Mouse (Mus musculus) limb, embryonic 12.5 days (tissue): Measurements from ENCODE around the gene Ube2g2. TPM values are rescaled to one million over a fixed set of nuclear protein-coding genes. Genes with fewer than 3 reads are reported as not detected.

Source experiments
- ATAC-seq: fragments of 200-750 bp; cut with Nextera tagmentation; 2 replicates; pipeline ENCODE4 v1.8.0; 2017; ENCODE audit warnings: low read depth, moderate TSS enrichment; ENCODE audit not compliant: insufficient number of reproducible peaks, insufficient read depth, low FRiP score, low TSS enrichment
- H3K27ac ChIP-seq: fragments of 300-500 bp; sonication (generic); 2 replicates; pipeline ENCODE4 v1.5.1; 2016; ENCODE audit warnings: mild to moderate bottlenecking, moderate library complexity
- H3K27me3 ChIP-seq: fragments of 300-500 bp; sonication (generic); 2 replicates; pipeline ENCODE4 v1.6.1; 2016; ENCODE audit warnings: mild to moderate bottlenecking, moderate library complexity
- H3K36me3 ChIP-seq: fragments of 300-500 bp; sonication (generic); 2 replicates; pipeline ENCODE4 v1.6.1; 2016; ENCODE audit warnings: mild to moderate bottlenecking, moderate library complexity
- H3K4me1 ChIP-seq: fragments of 300-500 bp; sonication (generic); replicated peaks from 2 replicates; pipeline ENCODE4 v1.6.1; 2016
- H3K4me2 ChIP-seq: fragments of 300-500 bp; sonication (generic); 2 replicates; pipeline ENCODE4 v1.6.1; 2016; ENCODE audit warnings: mild to moderate bottlenecking, moderate library complexity
- H3K4me3 ChIP-seq: fragments of 300-500 bp; sonication (generic); replicated peaks from 2 replicates; pipeline ENCODE4 v1.5.1; 2016; ENCODE audit warnings: mild to moderate bottlenecking
- H3K9ac ChIP-seq: fragments of 300-500 bp; sonication (generic); replicated peaks from 2 replicates; pipeline ENCODE4 v1.6.1; 2016; ENCODE audit warnings: mild to moderate bottlenecking, moderate library complexity
- H3K9me3 ChIP-seq: fragments of 300-500 bp; sonication (generic); 2 replicates; pipeline ENCODE4 v1.6.1; 2016; ENCODE audit warnings: mild to moderate bottlenecking, moderate library complexity
- WGBS: fragments of 180-500 bp; shearing (Covaris S2); methylation state at CpG from one replicate; pipeline ENCODE4 v1.1.7; 2016; 5-methylcytosine and 5-hydroxymethylcytosine counted together
- polyA plus RNA-seq: library from polyadenylated mRNA; unstranded; fragments of >200 nt; fragmentation: Nextera tagmentation; extraction: Ambion mirVana; gene quantifications from 2 replicates; pipeline ENCODE4 v1.2.1, GENCODE M21; 2016

Gene Ube2g2
- polyA plus RNA-seq, result 75.4 and 79.3 TPM in 2 replicates

- peaks cover 20% of the 10 kb centered on the region for H3K4me1 ChIP-seq
- H3K27me3 ChIP-seq, result no peaks in the 10 kb centered on the region
- H3K27ac ChIP-seq, result peak within 1 kb of the TSS; percentile 83
- under 1% methylated on average over 96 of the region's 96 CpGs for WGBS
- no peaks in the 10 kb centered on the region for H3K9me3 ChIP-seq
- H3K36me3 ChIP-seq, result peaks cover 28% of the 10 kb centered on the region
- H3K4me2 ChIP-seq, result peak within 1 kb of the TSS; percentile 67
- peak within 1 kb of the TSS; percentile 96 for H3K9ac ChIP-seq
- peak within 1 kb of the TSS; percentile 95 for H3K4me3 ChIP-seq
- peak; percentile 82 for ATAC-seq
Observed at GRCm38 (mm10) chr10:77622055-77622988, at the start of gene Ube2g2. Ube2g2 (plus strand) TSS chr10:77622275.

DNA sequence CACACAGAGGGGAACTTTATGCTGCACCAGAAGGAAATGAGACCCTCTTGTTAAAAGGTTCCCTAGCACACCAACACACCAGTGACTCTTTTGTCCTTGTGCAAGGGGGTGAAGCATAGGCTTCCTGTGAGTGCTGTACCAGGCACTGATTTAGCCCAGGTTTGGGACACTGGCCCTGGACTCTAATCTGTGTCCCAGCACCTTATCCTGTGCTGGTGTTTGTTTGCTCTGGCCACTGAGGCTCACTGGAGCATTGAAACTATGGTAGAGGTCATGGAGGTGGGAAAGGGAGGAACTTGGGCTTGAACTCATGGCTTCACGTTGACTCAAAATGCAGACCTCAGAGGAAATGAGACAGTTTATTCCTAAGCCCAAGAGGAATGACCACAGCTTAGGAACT lies 48.9 kb upstream of the Ube2g2 start:
- Histone ChIP-seq H3K9me3 (no peaks in the 10 kb centered on the region), H3K9ac (no peak overlapping the region), H3K4me3 (no peak overlapping the region), H3K36me3 (no peaks in the 10 kb centered on the region), H3K27ac (no peak overlapping the region), H3K27me3 (0 out of 2 replicates have a peak, but pooled peaks cover 4% of the 10 kb centered on the region), H3K4me1 (peaks cover 14% of the 10 kb centered on the region; the same call in 1 of the 2 replicates), H3K4me2 (no peak overlapping the region)
- WGBS, result 89% methylated on average over 1 of the region's 1 CpGs
- ATAC-seq, result no peak

GRCm38 (mm10) chr10:77580027-77580920 lies 41.8 kb upstream of the Ube2g2 start:
- H3K4me2 ChIP-seq, result no peak overlapping the region
- 55% methylated on average over 10 of the region's 10 CpGs for WGBS

DNA sequence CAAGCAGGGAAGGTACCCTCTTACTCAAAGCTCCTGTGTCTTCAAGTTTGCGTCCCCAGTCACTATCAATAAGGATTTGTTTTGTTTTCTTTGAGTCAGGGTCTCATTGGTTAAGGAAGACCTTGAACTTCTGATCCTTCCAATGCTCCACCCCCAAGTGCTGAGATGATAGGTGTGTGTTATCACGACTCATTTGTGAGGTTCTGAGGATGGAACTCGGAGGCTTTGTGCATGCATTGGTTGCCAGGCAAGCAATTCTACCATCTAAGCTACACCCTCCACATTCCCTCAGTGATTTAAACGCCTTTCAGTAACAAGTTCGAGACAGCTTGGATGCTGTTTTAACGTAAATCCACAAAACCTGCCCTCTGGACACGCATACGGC lies 41.1 kb upstream of the Ube2g2 start:
- H3K36me3 ChIP-seq, result peaks cover 7% of the 10 kb centered on the region; the same call in 1 of the 2 replicates
- peak overlapping the region; percentile 82 for H3K9ac ChIP-seq
- peak overlapping the region; percentile 82 for H3K4me3 ChIP-seq
- peaks cover 27% of the 10 kb centered on the region for H3K4me1 ChIP-seq
- WGBS, result 10% methylated on average over 8 of the region's 8 CpGs
- peak overlapping the region; percentile 92 for H3K27ac ChIP-seq
- no peak for ATAC-seq
- peak overlapping the region; percentile 89 for H3K4me2 ChIP-seq
- H3K9me3 ChIP-seq, result no peaks in the 10 kb centered on the region
- H3K27me3 ChIP-seq, result no peaks in the 10 kb centered on the region

More at GRCm38 (mm10) chr10:77580027-77580920, 41.8 kb upstream of the Ube2g2 start:
- Histone ChIP-seq H3K9me3 (no peaks in the 10 kb centered on the region), H3K36me3 (no peaks in the 10 kb centered on the region; the same call in 1 of the 2 replicates), H3K4me1 (peaks cover 27% of the 10 kb centered on the region), H3K4me3 (no peak overlapping the region), H3K9ac (no peak overlapping the region), H3K27me3 (no peaks in the 10 kb centered on the region), H3K27ac (0 out of 2 replicates have a peak overlapping the region, but pooled peaks have one; percentile 29)
- ATAC-seq, result no peak

- ATAC-seq, result peak; percentile 97
- H3K9ac ChIP-seq, result peak within 1 kb of the TSS; percentile 82
- WGBS, result 1% methylated on average over 64 of the region's 64 CpGs
- H3K27me3 ChIP-seq, result no peaks in the 10 kb centered on the region
- H3K4me1 ChIP-seq, result peaks cover 28% of the 10 kb centered on the region
- H3K9me3 ChIP-seq, result no peaks in the 10 kb centered on the region
- H3K4me3 ChIP-seq, result peak within 1 kb of the TSS; percentile 82
- H3K36me3 ChIP-seq, result peaks cover 11% of the 10 kb centered on the region
- peak within 1 kb of the TSS; percentile 92 for H3K27ac ChIP-seq
- peak within 1 kb of the TSS; percentile 89 for H3K4me2 ChIP-seq
Observed at GRCm38 (mm10) chr10:77581408-77582284, 40.4 kb upstream of the Ube2g2 start, which contains the start of gene Pttg1ip. Pttg1ip (plus strand) TSS chr10:77581720.

DNA sequence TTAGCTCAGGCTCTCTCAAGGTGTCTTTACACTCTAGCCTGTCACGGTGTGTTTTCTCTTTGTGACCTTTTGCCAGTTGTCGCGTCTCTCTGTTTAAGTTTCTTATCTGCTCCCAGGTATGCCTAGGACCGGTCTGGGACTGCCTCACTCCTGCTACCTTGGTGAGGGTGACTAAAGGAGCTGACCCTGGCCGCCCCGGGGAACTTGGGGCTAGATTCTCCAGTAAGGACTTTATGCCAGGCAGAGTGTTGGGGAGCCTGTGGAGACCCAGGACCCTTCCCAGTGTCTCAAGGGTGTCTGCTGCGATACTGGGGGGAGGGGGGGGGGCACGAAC lies 39.8 kb upstream of the Ube2g2 start:
- H3K9ac ChIP-seq, result peak overlapping the region; percentile 82
- H3K4me1 ChIP-seq, result peaks cover 30% of the 10 kb centered on the region
- H3K27me3 ChIP-seq, result no peaks in the 10 kb centered on the region
- ATAC-seq, result no peak
- H3K36me3 ChIP-seq, result peaks cover 17% of the 10 kb centered on the region
- peak overlapping the region; percentile 82 for H3K4me3 ChIP-seq
- peak overlapping the region; percentile 92 for H3K27ac ChIP-seq
- peak overlapping the region; percentile 89 for H3K4me2 ChIP-seq
- H3K9me3 ChIP-seq, result no peaks in the 10 kb centered on the region
- 8% methylated on average over 8 of the region's 8 CpGs for WGBS

GRCm38 (mm10) chr10:77583795-77584422 lies 38.2 kb upstream of the Ube2g2 start:
- no peak for ATAC-seq
- Histone ChIP-seq H3K9ac (no peak overlapping the region), H3K4me1 (peaks cover 33% of the 10 kb centered on the region), H3K9me3 (no peaks in the 10 kb centered on the region), H3K36me3 (peaks cover 33% of the 10 kb centered on the region), H3K27ac (no peak overlapping the region), H3K27me3 (no peaks in the 10 kb centered on the region), H3K4me3 (no peak overlapping the region), H3K4me2 (no peak overlapping the region)
- 84% methylated on average over 10 of the region's 10 CpGs for WGBS

- no peak overlapping the region for H3K4me2 ChIP-seq
- H3K4me1 ChIP-seq, result peaks cover 35% of the 10 kb centered on the region
- WGBS, result 90% methylated on average over 3 of the region's 3 CpGs
- H3K27me3 ChIP-seq, result no peaks in the 10 kb centered on the region
- ATAC-seq, result no peak
- no peaks in the 10 kb centered on the region for H3K9me3 ChIP-seq
- no peak overlapping the region for H3K27ac ChIP-seq
- H3K36me3 ChIP-seq, result peaks cover 58% of the 10 kb centered on the region
- no peak overlapping the region for H3K4me3 ChIP-seq
- no peak overlapping the region for H3K9ac ChIP-seq
Observed at GRCm38 (mm10) chr10:77586637-77587036, 35.4 kb upstream of the Ube2g2 start.

DNA sequence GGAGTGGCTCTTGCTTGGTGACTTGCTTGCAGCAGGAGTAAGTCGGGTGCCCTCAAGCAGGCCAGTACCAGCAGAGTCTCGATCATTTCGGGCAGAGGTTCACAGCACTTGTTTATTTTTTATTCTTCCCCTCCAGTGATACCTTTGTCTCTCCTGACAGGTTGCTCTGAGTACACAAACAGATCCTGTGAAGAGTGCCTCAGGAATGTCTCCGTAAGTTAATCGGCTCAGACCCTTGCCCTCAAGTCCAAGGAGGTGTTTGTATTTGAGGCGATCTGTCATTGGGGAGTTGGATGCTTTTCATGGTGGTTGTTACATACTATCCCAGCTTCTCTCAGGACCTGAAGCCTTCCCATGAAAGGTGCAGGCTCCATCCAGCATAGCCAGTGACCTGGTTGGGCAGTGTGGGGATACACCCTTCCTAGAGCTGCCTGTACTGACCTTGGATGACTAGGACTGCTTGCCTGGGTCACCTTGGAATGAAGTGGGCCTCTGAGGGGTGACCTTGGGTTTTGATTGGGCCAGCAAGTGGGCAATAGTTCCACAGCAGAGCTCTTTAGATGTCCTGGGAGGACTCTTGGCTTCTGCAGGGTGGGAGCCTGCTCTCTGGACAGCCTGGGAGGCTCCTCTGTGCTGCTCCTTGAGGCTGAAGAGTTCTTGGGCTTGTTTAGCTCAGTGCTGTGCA lies 34.8 kb upstream of the Ube2g2 start:
- Histone ChIP-seq H3K4me2 (no peak overlapping the region), H3K4me3 (no peak overlapping the region), H3K27ac (no peak overlapping the region), H3K9ac (no peak overlapping the region), H3K4me1 (peaks cover 33% of the 10 kb centered on the region), H3K9me3 (no peaks in the 10 kb centered on the region), H3K36me3 (peaks cover 60% of the 10 kb centered on the region), H3K27me3 (no peaks in the 10 kb centered on the region)
- WGBS, result 93% methylated on average over 6 of the region's 6 CpGs
- no peak for ATAC-seq
